In the genomic region with DNA sequence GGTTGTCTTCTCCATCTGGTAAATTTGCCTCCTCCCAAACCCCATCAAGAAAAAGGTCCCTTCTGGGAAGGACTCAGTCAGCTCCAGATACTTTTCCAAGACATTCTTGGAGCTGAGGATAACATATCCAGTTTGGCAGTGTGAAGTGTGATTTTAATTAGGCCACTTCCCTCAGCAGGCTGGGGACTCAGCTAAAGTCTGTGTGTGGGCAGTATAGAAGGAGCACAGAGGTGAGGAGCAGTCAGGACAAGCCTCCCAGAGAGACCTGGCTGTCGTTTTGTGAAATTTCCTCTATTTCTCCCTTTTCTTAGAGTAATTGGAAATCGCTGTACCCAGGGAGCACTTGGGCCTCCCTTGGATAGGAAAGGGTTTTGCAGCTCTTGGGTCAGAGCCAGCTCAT, we compare ENCODE assay signal across 22 mouse cellular contexts.
DNase-seq lines count a peak whose midpoint lies in the region; ATAC-seq and TF ChIP-seq lines count a peak whose summit lies in the region.
"Had no signal": no experiment of that assay in that cellular context is flagged by ENCODE, and none has a peak within 500 bp of the region (broad histone marks: within the 10 kb centered on the region; RNA-seq: fewer than 3 reads in every experiment).

No protein-coding gene starts in this region.

- no peak overlapping the region for H3K27ac ChIP-seq in embryonic facial prominence, embryonic 14.5 days (replicated peaks; ENCODE audit: low read depth, low read length)
- H3K27ac ChIP-seq in embryonic facial prominence, embryonic 10.5 days (replicated peaks) = no peak overlapping the region
- no peak overlapping the region for H3K27ac ChIP-seq in hindbrain, embryonic 10.5 days
- no peak overlapping the region for H3K27ac ChIP-seq in hindbrain, embryonic 16.5 days (ENCODE audit: low read depth, low read length)
- H3K27ac ChIP-seq in limb, embryonic 13.5 days = no peak overlapping the region
- H3K27ac ChIP-seq in limb, embryonic 14.5 days (replicated peaks; ENCODE audit: low read depth, low read length) = no peak overlapping the region
- H3K27ac ChIP-seq: embryonic facial prominence, embryonic 12.5 days; embryonic facial prominence, embryonic 15.5 days; forebrain, embryonic 10.5 days; forebrain, embryonic 12.5 days had no signal

- no peaks in the 10 kb centered on the region for H3K9me3 ChIP-seq in embryonic facial prominence, embryonic 14.5 days (ENCODE audit: control insufficient read depth, low read length)
- H3K9me3 ChIP-seq in embryonic facial prominence, embryonic 10.5 days = no peaks in the 10 kb centered on the region
- H3K9me3 ChIP-seq in hindbrain, embryonic 10.5 days = no peaks in the 10 kb centered on the region
- H3K9me3 ChIP-seq in hindbrain, embryonic 16.5 days (ENCODE audit: control insufficient read depth, low read length) = no peaks in the 10 kb centered on the region
- no peaks in the 10 kb centered on the region for H3K9me3 ChIP-seq in limb, embryonic 13.5 days
- H3K9me3 ChIP-seq in limb, embryonic 14.5 days (ENCODE audit: control insufficient read depth, low read length) = no peaks in the 10 kb centered on the region
- H3K9me3 ChIP-seq: embryonic facial prominence, embryonic 12.5 days; embryonic facial prominence, embryonic 15.5 days; forebrain, embryonic 10.5 days; forebrain, embryonic 12.5 days had no signal

- no peak for TF ChIP-seq POLR2A in limb, embryonic 14.5 days (IDR thresholded peaks at IDR 0.05; ENCODE audit: borderline replicate concordance, extremely low read depth, insufficient read depth, insufficient read length)

- H3K36me3 ChIP-seq in embryonic facial prominence, embryonic 14.5 days (ENCODE audit: control insufficient read depth, insufficient read depth, low read length) = no peaks in the 10 kb centered on the region
- H3K36me3 ChIP-seq in embryonic facial prominence, embryonic 10.5 days (replicated peaks) = no peaks in the 10 kb centered on the region
- no peaks in the 10 kb centered on the region for H3K36me3 ChIP-seq in hindbrain, embryonic 10.5 days
- H3K36me3 ChIP-seq in hindbrain, embryonic 16.5 days (ENCODE audit: control insufficient read depth, insufficient read depth, low read length) = no peaks in the 10 kb centered on the region
- no peaks in the 10 kb centered on the region for H3K36me3 ChIP-seq in limb, embryonic 13.5 days
- no peaks in the 10 kb centered on the region for H3K36me3 ChIP-seq in limb, embryonic 14.5 days (ENCODE audit: control insufficient read depth, insufficient read depth, low read length)
- H3K36me3 ChIP-seq: embryonic facial prominence, embryonic 12.5 days; embryonic facial prominence, embryonic 15.5 days; forebrain, embryonic 10.5 days; forebrain, embryonic 12.5 days had no signal

- WGBS in embryonic facial prominence, embryonic 14.5 days = 43% methylated on average over 2 of the region's 2 CpGs
- 67% methylated on average over 2 of the region's 2 CpGs for WGBS in embryonic facial prominence, embryonic 10.5 days
- 62% methylated on average over 2 of the region's 2 CpGs for WGBS in hindbrain, embryonic 10.5 days
- WGBS in hindbrain, embryonic 16.5 days = 61% methylated on average over 2 of the region's 2 CpGs
- 37% methylated on average over 2 of the region's 2 CpGs for WGBS in limb, embryonic 13.5 days
- WGBS in limb, embryonic 14.5 days = 57% methylated on average over 2 of the region's 2 CpGs

- peak; percentile 1 for DNase-seq in embryonic facial prominence, embryonic 14.5 days (ENCODE audit: low spot score)
- DNase-seq in embryonic facial prominence, embryonic 10.5 days (ENCODE audit: low spot score) = no peak
- peak; percentile 2 for DNase-seq in hindbrain, embryonic 10.5 days (ENCODE audit: low spot score)
- DNase-seq in limb, embryonic 14.5 days (ENCODE audit: low spot score) = peak; percentile 7
- no peak for DNase-seq in kidney, adult 9 months
- DNase-seq: adrenal gland, adult 2 months; adrenal gland, postnatal 10 days; adrenal gland, postnatal 25 days; cerebellum, adult 11 months; cerebellum, adult 18-20 months; cerebellum, adult 8-10 months; cerebellum, adult 9-11 months; cerebellum, postnatal 36 days had no signal

- no peak for ATAC-seq in embryonic facial prominence, embryonic 14.5 days (ENCODE audit: low read depth)
- no peak for ATAC-seq in hindbrain, embryonic 16.5 days
- peak; percentile 66 for ATAC-seq in limb, embryonic 13.5 days (ENCODE audit: low FRiP score, low read depth)
- peak; percentile 60 for ATAC-seq in limb, embryonic 14.5 days (ENCODE audit: low FRiP score, low read depth)
- ATAC-seq: forebrain, embryonic 14.5 days; forebrain, embryonic 16.5 days had no signal

- no peak overlapping the region for H3K4me2 ChIP-seq in embryonic facial prominence, embryonic 14.5 days (ENCODE audit: low read depth, low read length)
- no peak overlapping the region for H3K4me2 ChIP-seq in hindbrain, embryonic 16.5 days (ENCODE audit: low read length)
- no peak overlapping the region for H3K4me2 ChIP-seq in limb, embryonic 13.5 days (replicated peaks)
- no peak overlapping the region for H3K4me2 ChIP-seq in limb, embryonic 14.5 days (replicated peaks; ENCODE audit: low read depth, low read length, severe bottlenecking)
- H3K4me2 ChIP-seq: embryonic facial prominence, embryonic 12.5 days; embryonic facial prominence, embryonic 15.5 days; forebrain, embryonic 12.5 days had no signal

- no peaks in the 10 kb centered on the region for H3K4me1 ChIP-seq in embryonic facial prominence, embryonic 14.5 days (ENCODE audit: control insufficient read depth, insufficient read depth, low read length)
- no peaks in the 10 kb centered on the region for H3K4me1 ChIP-seq in embryonic facial prominence, embryonic 10.5 days
- H3K4me1 ChIP-seq in hindbrain, embryonic 10.5 days (replicated peaks) = no peaks in the 10 kb centered on the region
- no peaks in the 10 kb centered on the region for H3K4me1 ChIP-seq in hindbrain, embryonic 16.5 days (ENCODE audit: control insufficient read depth, insufficient read depth, low read depth, low read length)
- H3K4me1 ChIP-seq in limb, embryonic 13.5 days = peaks cover 5% of the 10 kb centered on the region; the same call in 1 of the 2 replicates
- H3K4me1 ChIP-seq in limb, embryonic 14.5 days (ENCODE audit: control insufficient read depth, insufficient read depth, low read length) = no peaks in the 10 kb centered on the region
- H3K4me1 ChIP-seq: embryonic facial prominence, embryonic 12.5 days; embryonic facial prominence, embryonic 15.5 days; forebrain, embryonic 10.5 days; forebrain, embryonic 12.5 days had no signal

- no peak overlapping the region for H3K9ac ChIP-seq in embryonic facial prominence, embryonic 14.5 days (ENCODE audit: low read depth, low read length)
- H3K9ac ChIP-seq in hindbrain, embryonic 16.5 days (ENCODE audit: low read depth, low read length) = no peak overlapping the region
- H3K9ac ChIP-seq in limb, embryonic 13.5 days = no peak overlapping the region
- H3K9ac ChIP-seq in limb, embryonic 14.5 days (ENCODE audit: low read depth, low read length, severe bottlenecking) = no peak overlapping the region
- H3K9ac ChIP-seq: embryonic facial prominence, embryonic 12.5 days; embryonic facial prominence, embryonic 15.5 days; forebrain, embryonic 12.5 days had no signal

- H3K27me3 ChIP-seq in embryonic facial prominence, embryonic 14.5 days (replicated peaks; ENCODE audit: control insufficient read depth, insufficient read depth, low read length) = no peaks in the 10 kb centered on the region
- H3K27me3 ChIP-seq in embryonic facial prominence, embryonic 10.5 days (replicated peaks; ENCODE audit: low read depth, poor library complexity, severe bottlenecking) = no peaks in the 10 kb centered on the region
- no peaks in the 10 kb centered on the region for H3K27me3 ChIP-seq in hindbrain, embryonic 10.5 days (ENCODE audit: insufficient read depth, poor library complexity, severe bottlenecking)
- H3K27me3 ChIP-seq in hindbrain, embryonic 16.5 days (replicated peaks; ENCODE audit: control insufficient read depth, insufficient read depth, low read length) = no peaks in the 10 kb centered on the region
- H3K27me3 ChIP-seq in limb, embryonic 13.5 days = no peaks in the 10 kb centered on the region
- no peaks in the 10 kb centered on the region for H3K27me3 ChIP-seq in limb, embryonic 14.5 days (ENCODE audit: control insufficient read depth, insufficient read depth, low read length)
- H3K27me3 ChIP-seq: embryonic facial prominence, embryonic 12.5 days; embryonic facial prominence, embryonic 15.5 days; forebrain, embryonic 12.5 days had no signal

- H3K4me3 ChIP-seq in embryonic facial prominence, embryonic 14.5 days (ENCODE audit: low read depth, low read length) = no peak overlapping the region
- no peak overlapping the region for H3K4me3 ChIP-seq in embryonic facial prominence, embryonic 10.5 days
- H3K4me3 ChIP-seq in hindbrain, embryonic 10.5 days = no peak overlapping the region
- H3K4me3 ChIP-seq in hindbrain, embryonic 16.5 days (ENCODE audit: low read length) = no peak overlapping the region
- H3K4me3 ChIP-seq in limb, embryonic 13.5 days = no peak overlapping the region
- H3K4me3 ChIP-seq in limb, embryonic 14.5 days (replicated peaks; ENCODE audit: low read length) = no peak overlapping the region
- H3K4me3 ChIP-seq: embryonic facial prominence, embryonic 12.5 days; embryonic facial prominence, embryonic 15.5 days; erythroblast, embryonic 14.5 days; forebrain, embryonic 10.5 days; forebrain, embryonic 12.5 days had no signal

Comparison
In these comparisons a context has a peak if more than half of its experiments do, and no peak if none do; other contexts are left out.
1. DNase-seq: peak in embryonic facial prominence, embryonic 14.5 days (single experiment), hindbrain, embryonic 10.5 days (single experiment) and limb, embryonic 14.5 days (single experiment); none in embryonic facial prominence, embryonic 10.5 days (single experiment) and kidney, adult 9 months (single experiment).
2. ATAC-seq: peak in limb, embryonic 13.5 days (single experiment) and limb, embryonic 14.5 days (single experiment); none in embryonic facial prominence, embryonic 14.5 days (single experiment) and hindbrain, embryonic 16.5 days (single experiment).